Mouse (Mus musculus) kidney, embryonic 14.5 days (tissue): ENCODE measurements at regions not wholly inside any gene's neighbourhood (a gene's known extent, or its start where the extent isn't known, plus 50 kb on each side); places are given as distances from the start of the nearest gene placed in this dataset.

Experiments used
- ATAC-seq: fragments of 200-750 bp; cut with Nextera tagmentation; 2 replicates; pipeline ENCODE4 v1.8.0; 2017; ENCODE audit warnings: moderate number of reproducible peaks, mild to moderate bottlenecking, moderate TSS enrichment, moderate library complexity; ENCODE audit not compliant: low FRiP score, low TSS enrichment
- H3K27ac ChIP-seq: fragments of 300-500 bp; sonication (generic); 2 replicates; pipeline ENCODE4 v1.5.1; 2014; ENCODE audit warnings: low read depth, mild to moderate bottlenecking, low read length, moderate library complexity, mixed read lengths
- H3K27me3 ChIP-seq: fragments of 300-500 bp; sonication (generic); 2 replicates; pipeline ENCODE4 v1.6.1; 2014; ENCODE audit warnings: mild to moderate bottlenecking, low read length; ENCODE audit not compliant: control insufficient read depth, insufficient read depth
- H3K36me3 ChIP-seq: fragments of 300-500 bp; sonication (generic); 2 replicates; pipeline ENCODE4 v1.6.1; 2014; ENCODE audit warnings: low read length, mixed read lengths; ENCODE audit not compliant: control insufficient read depth, insufficient read depth
- H3K4me1 ChIP-seq: fragments of 300-500 bp; sonication (generic); 2 replicates; pipeline ENCODE4 v1.6.1; 2014; ENCODE audit warnings: low read length, mixed read lengths; ENCODE audit not compliant: control insufficient read depth, insufficient read depth
- H3K4me2 ChIP-seq: fragments of 300-500 bp; sonication (generic); replicated peaks from 2 replicates; pipeline ENCODE4 v1.6.1; 2014; ENCODE audit warnings: low read depth, mild to moderate bottlenecking, low read length
- H3K4me3 ChIP-seq: fragments of 300-500 bp; sonication (generic); 2 replicates; pipeline ENCODE4 v1.5.1; 2014; ENCODE audit warnings: mild to moderate bottlenecking, low read length
- H3K9ac ChIP-seq: fragments of 300-500 bp; sonication (generic); 2 replicates; pipeline ENCODE4 v1.6.1; 2014; ENCODE audit warnings: low read depth, mild to moderate bottlenecking, low read length, moderate library complexity
- H3K9me3 ChIP-seq: fragments of 300-500 bp; sonication (generic); 2 replicates; pipeline ENCODE4 v1.6.1; 2016; ENCODE audit warnings: low read length; ENCODE audit not compliant: control insufficient read depth
- WGBS: fragments of 180-500 bp; shearing (Covaris S2); extraction: QIAGEN DNeasy Blood & Tissue Kit; methylation state at CpG from one replicate; pipeline ENCODE4 v1.1.7; 2014; 5-methylcytosine and 5-hydroxymethylcytosine counted together

GRCm38 (mm10) chr3:140716896-140717295 lies 495.3 kb downstream of the Pdha2 start:
- ATAC-seq = no peak
- no peak overlapping the region for H3K9ac ChIP-seq
- H3K9me3 ChIP-seq = no peaks in the 10 kb centered on the region
- no peaks in the 10 kb centered on the region for H3K27me3 ChIP-seq
- no peaks in the 10 kb centered on the region for H3K4me1 ChIP-seq
- no peak overlapping the region for H3K4me3 ChIP-seq
- H3K27ac ChIP-seq = no peak overlapping the region
- no peak overlapping the region for H3K4me2 ChIP-seq
- no peaks in the 10 kb centered on the region for H3K36me3 ChIP-seq

- Histone ChIP-seq H3K4me2 (no peak overlapping the region), H3K4me1 (no peaks in the 10 kb centered on the region), H3K9ac (no peak overlapping the region), H3K27ac (no peak overlapping the region), H3K9me3 (no peaks in the 10 kb centered on the region), H3K36me3 (no peaks in the 10 kb centered on the region), H3K4me3 (no peak overlapping the region), H3K27me3 (no peaks in the 10 kb centered on the region)
- 67% methylated on average over 3 of the region's 3 CpGs for WGBS
- ATAC-seq = no peak
These were observed 504.5 kb downstream of the Pdha2 start for GRCm38 (mm10) chr3:140707591-140708131.

- Histone ChIP-seq H3K4me2 (no peak overlapping the region), H3K27ac (no peak overlapping the region), H3K27me3 (no peaks in the 10 kb centered on the region), H3K36me3 (no peaks in the 10 kb centered on the region), H3K9me3 (no peaks in the 10 kb centered on the region), H3K4me3 (no peak overlapping the region), H3K9ac (no peak overlapping the region), H3K4me1 (no peaks in the 10 kb centered on the region)
- ATAC-seq = no peak
- WGBS = 79% methylated on average over 4 of the region's 4 CpGs
These were observed 505.4 kb downstream of the Pdha2 start for GRCm38 (mm10) chr3:140706725-140707124.

- WGBS = 90% methylated on average over 3 of the region's 3 CpGs
- H3K27ac ChIP-seq = no peak overlapping the region
- no peaks in the 10 kb centered on the region for H3K36me3 ChIP-seq
- H3K4me2 ChIP-seq = no peak overlapping the region
- no peaks in the 10 kb centered on the region for H3K27me3 ChIP-seq
- no peaks in the 10 kb centered on the region for H3K9me3 ChIP-seq
- no peak for ATAC-seq
- H3K4me1 ChIP-seq = no peaks in the 10 kb centered on the region
- H3K4me3 ChIP-seq = no peak overlapping the region
- no peak overlapping the region for H3K9ac ChIP-seq
These were observed 506.6 kb downstream of the Pdha2 start for GRCm38 (mm10) chr3:140705536-140705935.

GRCm38 (mm10) chr3:140702929-140703328 lies 509.2 kb downstream of the Pdha2 start:
- Histone ChIP-seq H3K9ac (no peak overlapping the region), H3K4me3 (no peak overlapping the region), H3K27me3 (no peaks in the 10 kb centered on the region), H3K36me3 (no peaks in the 10 kb centered on the region), H3K4me1 (no peaks in the 10 kb centered on the region), H3K27ac (no peak overlapping the region), H3K9me3 (no peaks in the 10 kb centered on the region), H3K4me2 (no peak overlapping the region)
- 57% methylated on average over 5 of the region's 5 CpGs for WGBS
- ATAC-seq = no peak

- Histone ChIP-seq H3K4me3 (no peak overlapping the region), H3K27me3 (no peaks in the 10 kb centered on the region), H3K36me3 (no peaks in the 10 kb centered on the region), H3K4me1 (no peaks in the 10 kb centered on the region), H3K4me2 (no peak overlapping the region), H3K27ac (no peak overlapping the region), H3K9ac (no peak overlapping the region), H3K9me3 (no peaks in the 10 kb centered on the region)
- 86% methylated on average over 6 of the region's 6 CpGs for WGBS
- ATAC-seq = no peak
These were observed 509.9 kb downstream of the Pdha2 start for GRCm38 (mm10) chr3:140702271-140702681.

- Histone ChIP-seq H3K9me3 (no peaks in the 10 kb centered on the region), H3K9ac (no peak overlapping the region), H3K4me3 (no peak overlapping the region), H3K27me3 (no peaks in the 10 kb centered on the region), H3K27ac (no peak overlapping the region), H3K4me1 (no peaks in the 10 kb centered on the region), H3K4me2 (no peak overlapping the region), H3K36me3 (no peaks in the 10 kb centered on the region)
- no peak for ATAC-seq
- WGBS = 88% methylated on average over 3 of the region's 3 CpGs
These were observed 514.9 kb downstream of the Pdha2 start for GRCm38 (mm10) chr3:140697295-140697694.

GRCm38 (mm10) chr3:140682794-140683193 lies 529.4 kb downstream of the Pdha2 start:
- H3K4me2 ChIP-seq = no peak overlapping the region
- ATAC-seq = no peak
- no peak overlapping the region for H3K4me3 ChIP-seq
- 82% methylated on average over 3 of the region's 3 CpGs for WGBS
- H3K27ac ChIP-seq = no peak overlapping the region
- H3K36me3 ChIP-seq = no peaks in the 10 kb centered on the region
- H3K9me3 ChIP-seq = no peaks in the 10 kb centered on the region
- H3K27me3 ChIP-seq = no peaks in the 10 kb centered on the region
- H3K9ac ChIP-seq = no peak overlapping the region
- H3K4me1 ChIP-seq = no peaks in the 10 kb centered on the region

GRCm38 (mm10) chr3:140645785-140646388 lies 566.3 kb downstream of the Pdha2 start:
- H3K27ac ChIP-seq = no peak overlapping the region
- 78% methylated on average over 9 of the region's 9 CpGs for WGBS
- no peak for ATAC-seq
- H3K4me3 ChIP-seq = no peak overlapping the region
- H3K27me3 ChIP-seq = no peaks in the 10 kb centered on the region
- H3K9me3 ChIP-seq = no peaks in the 10 kb centered on the region
- no peaks in the 10 kb centered on the region for H3K4me1 ChIP-seq
- no peak overlapping the region for H3K9ac ChIP-seq
- H3K36me3 ChIP-seq = no peaks in the 10 kb centered on the region
- H3K4me2 ChIP-seq = no peak overlapping the region
